Mouse (Mus musculus) heart, adult 2 months (tissue): ENCODE results near the gene Cnot11.

Experiments
- CTCF ChIP-seq: fragments of 200-600 bp; IDR thresholded peaks from 2 replicates; pipeline ENCODE4 v1.8.1; 2022; ENCODE audit warnings: antibody characterized with exemption, mild to moderate bottlenecking, moderate library complexity
- EP300 ChIP-seq: fragments of 200-500 bp; IDR thresholded peaks from 2 replicates; pipeline ENCODE4 v1.6.1; 2011; ENCODE audit warnings: low read depth, low read length, control low read depth; ENCODE audit not compliant: insufficient read depth
- POLR2A ChIP-seq: fragments of 200-500 bp; IDR thresholded peaks from 2 replicates; pipeline ENCODE4 v1.6.1; 2011; ENCODE audit warnings: mild to moderate bottlenecking, low read depth, low read length, control low read depth; ENCODE audit not compliant: insufficient read depth

DNA sequence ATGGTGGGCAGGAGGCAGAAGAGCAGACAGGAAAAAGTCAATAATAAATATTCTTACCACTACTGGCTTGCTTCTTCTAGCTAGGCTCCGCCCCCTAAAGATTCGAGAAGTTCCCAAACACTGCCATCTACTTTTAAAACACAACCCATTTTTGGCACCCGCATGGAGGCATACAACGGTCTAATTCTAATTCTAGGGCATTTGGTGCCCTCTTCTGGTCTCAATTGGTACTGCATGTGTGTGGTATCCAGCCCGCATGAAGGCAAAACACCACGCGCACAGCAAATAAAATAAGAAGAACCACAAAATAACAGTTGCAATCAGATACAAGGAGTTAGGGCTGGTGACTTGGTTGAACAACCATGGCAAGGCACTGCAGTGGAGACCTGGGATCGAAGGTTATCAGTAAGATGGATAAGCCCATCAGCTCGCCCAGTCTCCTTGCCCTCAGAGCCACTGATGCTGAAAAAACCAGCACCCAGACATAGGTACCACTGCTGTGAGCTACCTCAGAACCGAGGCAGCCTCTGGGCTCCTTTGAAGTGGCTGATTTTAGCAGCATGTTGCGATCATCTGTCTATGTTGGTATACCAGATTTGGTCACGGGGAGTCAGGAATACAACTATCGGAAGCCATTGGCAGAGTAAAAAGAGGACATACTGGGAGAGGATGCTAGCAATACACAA is 4.4 kb upstream of the Cnot11 start:
- peak; percentile 95 for TF ChIP-seq CTCF
- no peak for TF ChIP-seq POLR2A
- peak; percentile 55; the same call in 1 of the 2 replicates for TF ChIP-seq EP300
